Mouse (Mus musculus): ENCODE results near the gene Thap2.
A peak's percentile ranks its signal among the peaks of the same experiment; 100 is the strongest.

Gene Thap2

DNA sequence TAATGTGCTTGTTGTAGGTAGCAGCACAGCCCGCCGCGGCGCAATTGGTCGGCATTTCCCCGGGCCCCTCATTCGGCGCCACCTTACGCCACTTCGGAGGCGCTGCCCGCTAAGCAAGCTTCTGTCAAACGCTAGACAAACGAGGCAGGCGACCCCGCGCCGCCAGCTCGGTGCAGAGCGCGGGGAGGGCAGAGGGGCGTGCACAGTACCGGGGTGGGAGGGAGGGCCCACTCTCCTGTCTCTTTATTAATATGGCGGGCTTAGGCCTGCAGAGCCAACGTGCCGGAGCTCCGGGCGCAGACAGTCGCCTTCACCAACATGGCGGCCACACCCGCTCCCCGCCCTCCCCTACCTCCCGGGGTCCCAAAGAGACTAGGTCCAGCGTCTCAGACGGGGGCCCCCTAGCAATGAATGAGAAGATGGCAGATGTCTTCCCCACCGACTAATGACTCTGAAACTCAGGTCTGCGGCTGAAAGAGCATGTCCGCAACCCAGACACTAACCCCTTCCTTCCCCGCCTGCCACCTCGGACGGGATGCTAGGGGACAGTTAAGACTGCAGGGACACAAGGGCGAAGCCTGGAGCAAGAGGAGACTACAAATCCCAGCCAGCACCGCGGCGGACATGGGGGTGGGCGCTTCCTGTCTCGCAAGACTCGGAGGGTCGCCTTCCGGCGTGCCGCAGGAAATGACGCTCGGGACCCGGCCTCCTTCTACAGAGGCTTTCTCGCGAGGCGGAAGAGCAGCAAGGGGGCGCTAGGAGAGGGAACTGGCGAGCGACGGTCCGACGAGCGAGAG, at the start of gene Thap2, which contains the start of gene Zfc3h1:
Gene Thap2 (minus strand): TSS at position 223 of the 797 bp plus-strand sequence.
Gene Zfc3h1 (plus strand): TSS at position 739 of the 797 bp plus-strand sequence.
- peak; percentile 98 to 99 for DNase-seq (ENCODE audit: low spot score in 2 of 2)

DNA sequence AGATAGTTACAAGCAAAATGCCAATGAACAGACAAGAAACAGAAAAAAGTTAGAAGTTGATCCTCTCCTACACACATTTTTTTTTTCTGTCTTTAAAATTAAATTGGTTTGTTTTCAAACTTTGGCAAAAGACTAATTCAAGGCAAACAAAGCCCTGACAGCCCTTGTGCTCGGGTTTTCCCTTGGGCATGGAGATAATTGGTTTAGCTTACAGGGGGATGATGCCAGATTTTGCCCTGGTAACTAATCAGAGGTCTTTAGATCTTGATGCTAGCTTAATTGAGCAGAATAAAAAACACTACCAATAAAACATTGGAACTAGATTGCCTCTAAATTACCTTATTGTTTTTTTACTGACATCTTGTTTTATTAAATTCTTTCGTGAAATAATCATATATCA, 41.1 kb upstream of the Thap2 start:
- DNase-seq (ENCODE audit: low spot score in 2 of 2) = no peak

- no peak for DNase-seq (ENCODE audit: low spot score in 2 of 2)
Measured at GRCm38 (mm10) chr10:115421976-115422375, 37.7 kb upstream of the Thap2 start.

- no peak for DNase-seq (ENCODE audit: low spot score in 2 of 2)
Measured at GRCm38 (mm10) chr10:115414056-115414455, 29.8 kb upstream of the Thap2 start.

DNA sequence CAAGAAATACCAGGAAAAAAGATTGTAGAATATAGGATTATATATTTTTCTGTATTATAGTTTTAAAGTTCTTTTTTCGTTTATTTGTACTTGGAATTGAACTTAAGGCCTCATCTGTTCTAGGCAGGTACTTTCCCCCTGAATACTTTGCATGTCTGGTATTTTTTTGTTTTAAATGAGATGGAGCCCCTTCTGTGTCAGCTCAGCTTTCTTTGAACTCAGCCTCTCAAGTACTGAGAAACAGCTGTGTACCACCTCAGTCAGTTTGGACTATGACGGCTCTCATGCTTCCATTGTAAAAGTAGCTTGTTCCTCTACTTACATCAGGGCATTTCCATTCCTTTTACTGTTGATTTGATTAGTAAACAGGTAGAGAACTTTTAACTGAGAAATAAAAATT, 29.3 kb upstream of the Thap2 start:
- no peak for DNase-seq (ENCODE audit: low spot score in 2 of 2)

DNA sequence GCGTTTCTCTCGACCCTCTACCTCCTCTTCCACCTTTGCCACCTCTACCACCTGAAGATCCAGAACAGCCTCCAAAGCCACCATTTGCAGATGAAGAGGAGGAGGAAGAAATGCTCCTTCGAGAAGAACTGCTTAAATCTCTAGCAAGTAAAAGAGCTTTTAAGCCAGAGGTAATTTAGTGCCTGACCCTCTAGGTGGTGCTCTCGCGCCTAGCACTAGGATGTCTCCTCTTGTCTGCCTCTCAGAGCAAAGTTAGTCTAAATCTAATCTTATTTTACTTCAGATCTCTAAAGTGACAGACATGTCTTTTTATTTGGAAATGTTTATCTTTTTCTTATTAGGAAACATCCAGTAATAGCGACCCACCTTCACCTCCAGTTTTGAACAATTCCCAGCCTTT, 22.1 kb upstream of the Thap2 start:
- DNase-seq (ENCODE audit: low spot score in 2 of 2) = peak; percentile 68 to 71

DNA sequence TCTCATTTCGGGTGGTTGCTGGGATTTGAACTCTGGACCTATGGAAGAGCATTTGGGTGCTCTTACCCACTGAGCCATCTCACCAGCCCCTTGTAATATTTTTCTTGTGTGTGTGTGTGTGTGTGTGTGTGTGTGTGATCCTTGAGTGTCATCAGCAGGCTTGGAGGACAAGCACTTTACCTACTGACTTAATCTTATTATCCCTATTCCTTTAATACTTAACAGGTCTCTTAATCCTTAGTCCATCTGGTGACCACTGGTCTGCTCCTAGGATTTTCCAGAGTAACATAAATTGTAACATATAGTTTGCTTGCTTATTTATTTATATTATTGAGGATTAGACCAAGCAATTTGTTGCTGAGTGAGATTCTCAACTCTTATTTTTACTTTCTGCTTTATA, 7.7 kb upstream of the Thap2 start:
- no peak for DNase-seq (ENCODE audit: low spot score in 2 of 2)

- DNase-seq (ENCODE audit: low spot score in 2 of 2) = no peak
Measured at GRCm38 (mm10) chr10:115391076-115391475, 6.8 kb upstream of the Thap2 start.

DNA sequence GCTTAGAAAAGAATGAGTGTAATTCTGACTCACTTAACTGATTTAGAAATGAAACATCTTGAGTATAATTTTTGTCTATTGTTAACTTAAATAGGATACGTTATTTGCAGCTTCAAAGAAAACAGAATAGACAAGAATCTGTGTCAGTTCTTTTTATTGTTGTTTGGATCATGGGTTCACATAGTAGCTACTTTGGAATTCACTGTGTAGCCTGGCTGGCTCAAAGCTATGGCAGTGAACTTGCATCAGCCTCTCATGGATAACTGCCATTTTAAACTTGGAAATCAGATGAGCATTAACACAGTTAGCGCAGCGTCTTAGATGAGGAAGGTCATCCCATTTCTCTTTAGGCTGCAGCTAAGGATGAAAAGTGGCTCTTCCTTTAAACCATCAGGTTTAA, 3.6 kb upstream of the Thap2 start:
- no peak for DNase-seq (ENCODE audit: low spot score in 2 of 2)

GRCm38 (mm10) chr10:115385018-115386002, 1.1 kb upstream of the Thap2 start:
- peak; percentile 37 to 44 for DNase-seq (ENCODE audit: low spot score in 2 of 2)

GRCm38 (mm10) chr10:115383644-115384220, 511 bp downstream of the Thap2 start:
- DNase-seq (ENCODE audit: low spot score in 2 of 2) = no peak

DNA sequence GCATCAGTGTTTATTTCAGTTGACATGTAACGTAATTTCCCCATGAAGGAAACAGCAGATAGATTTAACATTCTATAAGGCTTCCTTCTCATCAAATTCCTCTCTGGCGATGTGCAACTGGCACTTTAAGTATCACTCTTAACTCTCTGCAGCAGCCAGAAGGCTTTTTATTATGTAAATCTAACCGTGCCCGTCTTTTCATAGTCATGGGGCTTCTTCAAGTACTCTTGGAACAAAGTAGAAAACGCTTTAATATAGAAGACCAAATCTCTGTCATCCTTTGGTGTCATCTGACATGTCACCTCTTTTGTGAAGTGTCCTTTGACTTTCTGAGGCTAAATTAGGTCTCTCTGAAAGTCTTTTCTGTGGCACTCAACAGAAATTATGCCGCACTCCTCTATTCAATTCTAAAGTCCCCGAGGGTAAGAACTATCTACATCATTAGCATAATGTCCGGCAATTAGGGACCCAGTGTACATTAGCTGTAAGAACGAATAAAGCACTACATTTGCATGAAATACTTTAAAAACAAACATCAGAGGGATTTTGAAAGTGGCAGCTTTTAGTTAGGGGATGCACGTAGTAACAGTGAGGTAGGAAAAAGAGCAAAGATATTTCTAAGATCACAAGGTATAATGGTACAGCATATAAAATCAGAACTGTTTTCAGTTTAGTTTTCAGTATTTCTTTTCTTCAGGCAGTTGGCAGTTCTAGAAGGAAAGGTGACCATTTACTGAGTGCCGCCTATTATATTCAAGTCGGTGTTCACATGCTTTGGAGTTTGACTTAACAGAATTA, 1.2 kb downstream of the Thap2 start:
- DNase-seq (ENCODE audit: low spot score in 2 of 2) = no peak

GRCm38 (mm10) chr10:115381506-115382084, 2.6 kb downstream of the Thap2 start:
- DNase-seq (ENCODE audit: low spot score in 2 of 2) = no peak

DNA sequence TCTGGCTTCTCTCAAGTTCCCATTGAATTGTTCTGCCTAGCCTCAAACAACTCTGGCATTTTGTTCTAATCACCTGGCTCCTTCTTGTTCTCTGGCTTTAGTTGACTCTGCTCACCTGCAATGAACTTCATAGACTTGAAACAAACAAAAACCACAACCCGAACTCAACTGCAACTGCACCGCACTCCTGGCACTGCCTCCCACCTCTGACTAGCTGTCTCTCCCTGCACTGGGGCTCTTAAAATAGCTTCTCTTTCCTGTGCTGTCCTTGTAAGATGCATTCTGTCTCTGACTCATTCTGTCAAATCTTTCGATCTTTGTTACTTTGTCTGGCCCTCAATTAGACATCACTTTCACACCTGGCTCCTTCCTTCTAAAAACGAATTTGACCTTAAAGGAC, 21.1 kb downstream of the Thap2 start:
- peak in 1 of 2 experiments; percentile 17 for DNase-seq (ENCODE audit: low spot score in 2 of 2)

- DNase-seq (ENCODE audit: low spot score in 2 of 2) = no peak
Measured at GRCm38 (mm10) chr10:115362623-115362964, 21.6 kb downstream of the Thap2 start.

DNA sequence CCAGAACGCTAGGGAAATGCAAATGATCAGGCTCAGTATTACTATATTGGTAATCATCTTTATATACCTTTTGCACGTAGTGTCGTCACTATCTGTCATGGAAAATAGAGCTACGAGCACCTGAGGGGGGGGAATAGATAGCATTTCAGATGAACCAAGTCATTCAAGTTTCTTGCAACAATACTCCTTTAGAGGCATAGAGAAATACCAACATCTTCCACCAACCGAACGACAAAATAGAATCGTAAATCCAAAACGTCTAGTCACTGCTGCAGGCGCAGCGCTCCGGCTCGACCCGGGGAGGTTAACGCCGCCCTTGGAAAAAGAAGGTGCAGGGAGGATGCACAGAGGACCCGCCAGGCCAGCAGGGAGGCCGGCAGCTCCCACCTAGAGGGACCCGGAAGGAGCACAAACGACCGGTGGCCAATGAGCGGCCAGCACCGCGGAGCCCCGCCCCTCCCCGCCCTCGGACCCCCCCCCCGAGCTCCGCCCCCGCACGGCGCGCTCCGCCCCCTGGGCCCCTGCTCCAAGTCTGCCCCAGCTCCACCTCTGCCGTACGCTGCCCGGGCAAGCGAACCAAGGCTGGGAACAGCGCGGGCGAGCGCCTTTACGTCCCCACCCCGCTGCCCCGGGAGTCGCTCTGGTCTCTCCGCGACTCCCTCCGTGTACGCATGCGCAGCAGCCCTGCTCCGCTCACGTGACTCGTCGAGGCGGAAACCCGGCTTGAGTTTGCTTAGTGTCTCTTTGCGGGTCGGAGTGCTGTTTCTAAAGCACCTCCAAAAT, 22.2 kb downstream of the Thap2 start, which contains the start of gene Tmem19:
Gene Tmem19 (minus strand): TSS at position 662 of the 783 bp plus-strand sequence.
- DNase-seq (ENCODE audit: low spot score in 2 of 2) = peak; percentile 94

DNA sequence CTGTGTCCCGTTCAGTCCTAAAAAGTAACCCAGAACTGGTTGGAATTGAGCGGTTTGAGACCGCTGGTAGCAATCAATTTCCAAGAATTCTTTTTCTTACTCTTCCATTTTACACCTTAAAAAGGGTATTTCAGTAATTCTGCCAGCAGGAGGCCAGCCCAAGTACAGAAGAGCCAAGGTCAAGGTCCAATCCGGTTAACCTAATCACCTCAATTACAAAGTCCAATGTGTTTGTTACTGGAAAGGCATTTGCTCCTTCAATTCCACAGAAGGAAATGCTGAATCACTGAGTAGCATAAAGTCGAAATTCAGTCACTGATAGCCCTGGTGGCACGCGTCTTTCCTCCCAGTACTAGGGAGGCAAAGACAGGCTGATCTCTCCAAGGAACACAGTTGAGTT, 25.2 kb downstream of the Thap2 start:
- DNase-seq (ENCODE audit: low spot score in 2 of 2) = no peak

- DNase-seq (ENCODE audit: low spot score in 2 of 2) = no peak
Measured at GRCm38 (mm10) chr10:115358216-115358919, 25.9 kb downstream of the Thap2 start.

GRCm38 (mm10) chr10:115356106-115356505, 28.1 kb downstream of the Thap2 start:
- DNase-seq (ENCODE audit: low spot score in 2 of 2) = no peak
